Mouse (Mus musculus) layer of hippocampus, adult 9-11 months (tissue): ENCODE data around the gene Fcnb.

Experiments used
- DNase-seq: peaks from one replicate; pipeline ENCODE4 v3.0.0; 2022

Gene Fcnb

GRCm38 (mm10) chr2:28075616-28076187, 9.0 kb downstream of the Fcnb start:
- DNase-seq: no peak

- DNase-seq: peak; percentile 98
Observed at GRCm38 (mm10) chr2:28068537-28068878, 16.2 kb downstream of the Fcnb start.

- DNase-seq: peak; percentile 20
Observed at GRCm38 (mm10) chr2:28067821-28068536, 16.7 kb downstream of the Fcnb start.

GRCm38 (mm10) chr2:28067175-28067574, 17.5 kb downstream of the Fcnb start:
- peak; percentile 76 for DNase-seq

DNA sequence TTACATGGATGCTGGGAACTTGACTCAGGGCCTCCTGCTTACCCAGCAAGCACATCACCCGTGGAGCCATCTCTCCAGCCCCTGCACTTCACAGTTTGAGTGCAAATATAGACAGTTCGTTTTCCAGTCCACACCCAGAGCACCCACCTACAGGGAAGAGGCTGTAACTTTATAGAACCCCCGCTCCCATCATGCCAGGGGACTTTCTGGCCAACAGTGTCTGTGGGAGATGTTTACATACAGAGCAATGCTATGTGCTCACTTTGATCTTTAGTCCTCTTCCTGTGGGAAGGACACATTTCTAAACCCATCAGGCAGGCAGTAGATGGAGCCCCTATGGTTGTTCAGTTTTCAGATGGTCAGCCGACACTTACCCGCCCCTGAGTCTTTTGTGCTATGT, 18.0 kb downstream of the Fcnb start:
- DNase-seq: no peak

DNA sequence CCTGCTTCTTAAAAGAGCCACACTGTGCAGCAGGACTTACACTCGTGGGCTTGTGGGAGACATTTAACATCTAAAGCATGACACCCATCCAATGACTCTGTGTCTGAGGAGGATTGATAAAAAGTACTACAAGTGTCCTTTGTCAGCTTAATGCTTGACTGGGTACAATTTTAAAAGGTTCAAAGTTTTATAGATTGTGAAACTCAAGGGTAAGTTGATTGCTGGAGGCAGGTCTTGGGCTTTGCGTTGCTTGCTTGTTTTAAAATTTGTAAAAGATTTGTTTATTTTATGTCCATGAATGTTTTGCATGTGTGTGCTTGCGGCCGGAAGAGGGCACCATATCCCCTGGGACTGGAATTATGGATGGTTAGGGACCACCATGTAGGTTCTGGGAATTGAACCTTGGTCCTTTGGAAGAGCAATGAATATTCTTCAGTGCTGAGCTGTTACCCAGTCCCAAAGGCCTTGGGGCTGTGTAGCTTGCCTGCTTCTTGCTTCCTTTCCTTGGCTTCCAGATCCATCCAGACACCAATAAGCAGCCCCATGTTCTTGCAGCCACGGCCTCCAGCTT, 19.5 kb downstream of the Fcnb start:
- no peak for DNase-seq

DNA sequence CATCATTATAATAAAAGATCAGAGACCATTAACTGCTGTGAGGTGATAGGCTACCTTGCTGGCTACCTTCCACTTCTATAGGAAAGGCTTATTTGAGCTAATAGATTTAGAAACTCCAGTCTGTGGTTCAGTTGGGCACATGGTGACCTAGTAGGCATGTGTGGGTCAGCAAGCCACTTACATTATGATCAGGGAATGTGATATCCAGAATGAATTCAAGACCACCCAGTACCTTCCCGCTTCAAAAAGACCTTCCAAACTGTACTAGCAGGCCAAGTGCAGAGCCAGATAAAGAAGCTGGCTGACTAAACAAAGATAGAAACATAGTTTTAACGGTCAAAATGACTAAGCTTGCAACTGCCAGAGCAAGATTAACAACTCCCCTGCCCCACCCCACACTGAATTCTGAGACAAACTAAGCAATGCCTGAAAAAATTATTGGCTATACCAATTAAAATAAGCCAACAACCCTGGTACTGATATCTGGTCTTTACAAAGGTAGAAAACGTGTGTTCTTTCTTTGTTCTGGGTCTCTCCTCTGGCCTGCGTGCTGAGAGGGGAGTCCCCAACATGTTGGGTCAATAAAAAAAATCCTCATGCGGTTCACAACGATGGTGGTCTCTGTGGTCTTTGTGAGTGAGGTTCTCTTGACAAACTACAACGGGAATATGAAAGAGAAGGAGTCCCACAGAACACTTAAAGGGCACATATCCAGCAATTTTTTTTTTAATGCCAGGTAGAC, 20.2 kb downstream of the Fcnb start:
- no peak for DNase-seq

DNA sequence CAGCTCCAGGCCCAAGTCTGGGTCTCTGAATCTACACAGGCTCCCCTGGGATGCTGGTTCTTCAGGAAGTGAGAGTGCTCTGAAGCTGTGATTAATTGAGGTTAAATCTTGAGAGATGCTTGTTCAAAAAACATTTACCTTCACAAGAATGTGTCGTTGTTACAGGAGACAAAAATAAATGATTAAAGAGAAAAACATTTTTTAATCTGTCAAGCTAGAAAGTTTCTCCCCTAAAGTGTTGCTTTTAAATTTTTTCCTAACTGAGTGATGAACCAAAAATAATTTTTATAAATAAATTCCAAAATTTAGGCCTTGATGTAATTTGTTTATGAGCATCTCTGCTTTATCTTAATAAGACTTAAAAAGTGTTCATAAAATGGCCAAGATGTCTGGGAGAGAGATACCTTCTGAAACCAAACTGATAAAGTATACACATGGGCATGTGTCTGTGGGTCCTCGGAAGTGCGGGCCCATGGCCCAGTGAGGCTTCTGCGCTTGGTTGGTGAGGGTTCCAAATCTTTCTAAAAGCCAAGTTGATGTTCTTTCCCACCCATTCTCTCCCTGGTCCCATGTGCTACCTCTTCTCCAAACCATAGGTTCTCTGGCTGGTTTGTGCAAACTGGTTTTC, 20.9 kb downstream of the Fcnb start:
- no peak for DNase-seq

- no peak for DNase-seq
Observed at GRCm38 (mm10) chr2:28059922-28060321, 24.8 kb downstream of the Fcnb start.

DNA sequence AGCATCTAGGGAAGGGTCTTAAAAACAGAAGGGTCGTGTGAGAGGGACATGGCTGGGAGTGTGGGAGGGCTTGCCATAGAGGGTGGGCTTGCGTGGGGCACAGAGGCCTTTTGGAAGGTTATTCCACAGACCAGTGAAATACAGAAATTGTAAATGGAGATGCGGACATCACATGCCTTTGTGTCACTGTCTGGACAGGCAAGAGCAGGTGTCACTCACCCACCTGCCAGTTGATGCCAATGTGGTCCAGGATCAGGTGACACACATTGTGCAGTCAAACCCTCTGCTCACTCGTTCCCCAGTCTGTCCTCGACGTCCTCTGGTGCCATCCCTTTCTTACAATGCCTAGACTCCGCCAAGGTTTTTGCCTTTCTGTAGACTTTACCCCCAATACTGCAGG, 37.6 kb downstream of the Fcnb start:
- DNase-seq: no peak

- no peak for DNase-seq
Observed at GRCm38 (mm10) chr2:28046311-28046710, 38.4 kb downstream of the Fcnb start.

DNA sequence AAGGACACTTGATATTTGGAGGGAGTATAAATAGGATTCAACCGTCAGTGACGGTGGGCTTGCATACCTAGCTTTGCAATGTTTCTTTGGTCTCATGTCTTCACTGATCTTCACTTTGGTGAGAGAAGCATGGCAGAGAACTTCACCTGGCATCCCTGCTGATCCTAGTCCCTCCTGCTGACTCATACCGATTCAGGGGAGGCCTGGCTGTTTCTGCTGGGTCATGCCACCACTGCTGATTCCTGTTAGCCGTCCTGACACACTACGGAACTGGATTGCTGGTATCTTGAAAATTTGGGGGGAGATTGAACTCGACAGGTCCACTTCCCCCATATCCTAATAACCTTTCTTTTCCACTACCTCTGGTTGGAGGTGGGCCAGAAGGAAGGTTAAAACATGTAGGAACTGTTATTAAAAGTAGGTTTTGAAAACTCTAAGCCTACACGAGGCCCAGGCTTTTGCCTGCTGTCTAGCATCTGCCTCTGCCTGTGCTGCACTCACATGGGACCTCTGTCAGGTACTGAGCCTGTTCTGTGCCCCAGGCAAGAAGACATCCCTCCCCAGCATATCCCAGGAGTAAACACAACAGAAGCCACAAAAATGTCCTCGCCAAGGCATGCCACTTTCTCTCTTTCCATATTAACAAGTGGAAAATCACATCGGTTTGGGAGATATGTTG, 39.6 kb downstream of the Fcnb start:
- DNase-seq: no peak

DNA sequence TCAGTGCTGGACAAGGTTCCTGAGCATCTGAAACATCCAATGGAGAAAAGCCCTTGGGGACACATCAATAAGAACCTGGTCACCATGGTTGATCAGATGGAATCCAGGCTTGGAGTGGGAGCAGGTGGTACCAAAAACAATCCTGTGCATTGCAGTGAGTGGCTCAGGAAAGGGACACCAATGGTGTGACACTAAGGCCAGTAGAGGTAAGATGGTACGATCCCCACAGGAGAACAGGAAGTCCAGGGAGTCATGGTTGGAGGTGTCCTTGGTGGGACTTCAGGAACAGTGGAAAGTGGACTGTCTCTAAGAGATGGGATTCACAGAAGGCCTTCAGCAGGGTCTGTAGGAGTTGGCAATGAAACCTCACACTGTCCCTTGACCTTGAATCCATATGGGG, 44.2 kb downstream of the Fcnb start:
- DNase-seq: no peak

DNA sequence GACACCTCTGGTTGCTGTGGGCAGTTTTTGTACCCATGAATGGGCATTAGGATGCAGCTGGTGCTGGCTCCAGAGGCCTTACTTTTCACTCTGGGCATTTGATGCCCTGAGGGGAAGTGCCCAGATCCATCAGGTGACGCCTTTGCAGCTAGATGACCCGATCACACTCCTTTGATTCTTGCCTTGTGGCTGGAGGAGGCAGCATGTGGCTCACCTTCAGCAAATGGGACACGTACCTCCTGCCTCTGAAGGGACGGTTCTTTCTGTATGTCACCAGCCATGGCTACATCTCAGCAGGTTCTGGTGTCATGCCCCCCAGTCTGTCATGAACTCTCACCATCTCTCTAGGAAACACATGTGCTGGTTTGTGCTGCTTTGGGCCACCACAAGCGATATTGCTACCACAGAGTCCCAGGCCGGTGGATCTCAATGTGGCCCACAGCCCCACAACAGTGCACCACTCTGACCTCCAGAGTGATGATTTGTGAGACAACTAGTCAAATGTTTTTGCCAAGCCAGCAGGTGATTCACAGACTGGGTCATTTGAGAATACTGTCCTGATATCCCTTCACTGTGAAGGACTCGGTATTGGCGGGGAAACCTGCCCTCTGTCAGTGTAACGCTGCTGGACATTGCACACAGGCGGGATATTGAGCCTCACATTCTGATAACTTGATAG, 44.9 kb downstream of the Fcnb start:
- DNase-seq: no peak

- peak; percentile 50 for DNase-seq
Observed at GRCm38 (mm10) chr2:28038391-28039096, 46.1 kb downstream of the Fcnb start.

DNA sequence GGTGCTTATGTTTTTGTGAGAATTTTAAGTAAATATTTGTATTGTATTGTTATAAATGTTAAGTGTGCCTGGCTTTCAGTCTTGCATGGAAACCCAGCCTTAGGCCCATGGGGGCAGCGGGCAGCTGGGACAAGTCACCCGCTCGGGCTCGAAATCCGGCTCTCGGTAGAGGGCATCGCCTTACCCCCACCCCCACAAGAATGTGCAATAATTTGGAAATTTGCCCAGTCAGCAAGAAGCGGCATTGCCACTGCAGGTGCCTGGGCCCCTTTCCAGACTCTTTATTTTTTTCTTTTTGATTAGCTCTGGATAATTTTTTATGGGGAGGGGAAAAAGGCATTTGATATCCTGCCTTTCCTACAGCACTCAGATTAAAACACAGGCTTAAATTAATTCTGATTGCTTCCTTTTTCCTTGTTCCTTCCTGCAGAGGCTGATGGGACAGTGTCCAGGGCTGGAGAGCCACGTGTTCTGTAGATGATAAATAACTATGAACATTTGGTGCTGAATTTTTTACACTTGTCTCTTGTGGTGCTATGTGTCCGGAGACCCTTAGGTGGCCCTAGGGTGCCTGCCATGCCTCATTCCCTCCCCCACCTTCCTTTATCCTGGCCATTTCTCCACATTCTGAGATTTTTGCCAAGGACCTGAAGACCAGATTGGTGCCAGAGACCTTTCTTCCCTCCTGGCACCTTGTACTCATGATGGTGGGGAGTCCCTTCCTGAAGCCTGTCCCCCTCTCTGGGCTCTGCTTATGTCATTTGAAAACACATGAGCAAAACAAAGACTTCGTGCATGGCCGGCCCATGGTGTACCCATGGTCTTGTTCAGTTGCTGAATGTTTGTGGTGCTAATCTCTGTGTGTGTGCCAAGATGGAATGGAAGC, 46.9 kb downstream of the Fcnb start:
- DNase-seq: no peak

DNA sequence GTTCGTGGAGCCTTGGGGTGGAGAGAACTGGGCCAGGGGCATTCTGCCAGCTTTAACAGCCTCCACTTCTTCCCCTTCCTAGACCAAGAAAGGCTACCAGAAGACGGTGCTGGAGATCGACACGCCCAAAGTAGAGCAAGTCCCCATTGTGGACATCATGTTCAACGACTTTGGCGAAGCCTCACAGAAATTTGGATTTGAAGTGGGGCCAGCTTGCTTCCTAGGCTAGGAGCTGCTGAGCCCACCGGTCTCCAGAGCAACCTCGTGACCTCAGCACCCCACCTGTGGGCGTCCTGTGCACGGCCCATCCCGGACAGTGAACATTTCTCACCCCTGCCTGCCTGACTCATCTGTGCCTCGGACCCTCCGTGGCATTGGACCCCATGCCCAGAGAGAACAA, 47.9 kb downstream of the Fcnb start:
- no peak for DNase-seq

DNA sequence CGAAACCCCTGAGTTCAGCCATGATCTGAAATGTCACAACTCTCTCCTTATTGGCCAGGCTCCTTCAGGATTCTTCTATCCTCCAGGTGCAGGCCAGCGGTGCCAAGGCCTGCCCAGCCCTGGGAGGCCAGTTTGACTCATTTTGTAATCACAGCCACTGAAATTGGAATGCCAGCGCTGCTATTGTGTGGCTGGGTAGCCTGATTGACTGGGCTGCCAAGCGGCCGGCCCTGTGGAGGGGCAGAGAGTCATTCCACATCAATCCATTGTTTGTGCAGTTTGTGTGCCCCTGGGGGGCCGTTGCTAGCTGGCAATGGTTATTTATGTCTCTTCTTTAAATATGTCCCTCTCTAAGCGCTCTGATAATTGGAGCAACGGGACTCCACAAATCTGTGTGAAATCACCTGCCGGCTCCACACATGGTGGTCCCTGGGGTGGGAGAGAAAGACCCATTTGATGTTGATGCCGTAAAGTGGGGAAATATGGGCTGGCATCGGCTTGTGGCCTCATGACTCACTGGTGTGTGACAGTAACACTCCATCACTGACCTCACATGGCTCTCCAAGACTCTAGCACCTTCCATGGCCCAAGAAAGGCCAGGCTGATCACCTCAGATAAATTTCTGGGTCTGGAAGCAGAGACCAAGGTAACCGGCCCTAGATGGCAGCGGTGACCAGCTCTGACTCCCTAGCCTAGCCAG, 50.5 kb downstream of the Fcnb start:
- DNase-seq: no peak

GRCm38 (mm10) chr2:28032469-28032868, 52.2 kb downstream of the Fcnb start:
- no peak for DNase-seq

DNA sequence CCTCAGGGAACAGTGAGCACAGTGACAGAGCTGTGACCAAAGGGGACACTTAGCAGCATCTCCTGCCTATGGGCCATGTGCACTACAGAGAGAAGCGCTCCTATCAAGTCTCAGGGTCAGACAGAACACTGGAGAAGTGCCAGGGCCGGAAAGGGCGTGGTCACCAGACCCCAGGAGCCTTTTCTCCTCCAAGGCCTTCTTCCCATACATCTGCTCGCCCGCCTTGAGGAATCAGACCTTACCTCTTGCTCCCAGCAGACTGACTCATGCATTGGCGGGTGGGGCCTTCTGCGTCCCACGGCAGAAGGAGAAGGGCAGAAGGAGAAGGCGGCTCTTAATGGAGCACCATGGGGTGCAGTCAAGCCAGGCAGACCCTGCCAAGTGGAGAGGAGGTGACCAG, 52.8 kb downstream of the Fcnb start:
- no peak for DNase-seq
